Mouse (Mus musculus) Patski (cell line): ENCODE data around the gene Dynlt1a. TPM values are rescaled to one million over a fixed set of nuclear protein-coding genes. Genes with fewer than 3 reads are reported as not detected.
"Not testable (repeated sequence)": the region's sequence is repeated elsewhere in the genome, so short reads cannot be mapped to it uniquely, and the experiment has no call there.

Experiments used
- ATAC-seq: fragments of 100-300 bp; one replicate; pipeline ENCODE4 v1.8.0; 2021
- CTCF ChIA-PET: fragments of 350-600 bp; sonication (Branson Sonifier 250); formaldehyde crosslinking; loops from one replicate; lab custom pipeline; 2022; ENCODE audit warnings: inconsistent platforms; lab: Charles Lee
- POLR2A ChIA-PET: fragments of 350-600 bp; sonication (Branson Sonifier 250); formaldehyde crosslinking; loops from one replicate; lab custom pipeline; 2022; ENCODE audit warnings: antibody characterized with exemption, inconsistent platforms; lab: Charles Lee
- DNase-seq: peaks from one replicate; pipeline ENCODE4 v3.0.0-alpha.2; 2011; ENCODE audit warnings: low read depth, low spot score
- H3K27me3 ChIP-seq: fragments of 371-371 bp; one replicate; pipeline ENCODE4 v1.5.1; 2021
- in situ Hi-C: fragments of 300-500 bp; cut with MboI; formaldehyde crosslinking; loops from 3 replicates; pipeline ENCODE4 v1.11.1; 2018; ENCODE audit warnings: low pct_unique_long_range_greater_than_20kb, mixed read lengths
- polyA plus RNA-seq: library from polyadenylated mRNA; unstranded; gene quantifications from one replicate; pipeline ENCODE4 v1.2.3, GENCODE M21; 2021

Gene Dynlt1a
- polyA plus RNA-seq: 5.7 TPM

DNA sequence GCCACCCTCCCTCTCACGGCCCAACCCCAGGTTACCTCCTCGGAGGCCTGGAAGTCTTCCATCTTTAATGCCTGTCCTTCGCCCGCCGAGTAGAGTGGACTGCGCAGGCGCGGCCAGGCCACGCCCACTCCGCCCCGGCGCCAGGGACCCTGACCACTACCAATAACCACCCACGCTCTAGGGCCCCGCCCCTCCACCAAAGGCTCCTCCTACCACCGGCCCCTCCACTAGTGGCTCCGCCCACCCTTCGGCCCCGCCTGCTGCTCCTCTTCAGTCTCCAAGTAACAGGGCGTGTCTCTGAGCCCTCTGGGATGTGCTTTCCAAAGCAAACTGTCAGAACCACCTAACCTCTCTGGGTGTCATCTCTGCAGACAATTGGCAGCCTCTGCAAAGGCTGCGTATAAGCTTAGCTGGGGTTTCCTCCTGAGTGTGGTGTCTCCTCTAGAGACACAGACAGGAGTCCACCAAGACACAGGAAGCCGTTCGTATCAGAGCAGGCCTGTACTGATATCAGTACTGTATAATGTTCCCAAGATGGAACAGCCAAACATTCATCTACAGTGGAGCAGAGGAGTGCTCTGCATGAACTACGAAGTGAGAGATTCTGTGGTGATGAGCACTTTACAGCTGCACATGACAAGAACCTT lies at the start of gene Dynlt1a:
Gene Dynlt1a, minus strand, starts transcription at position 162 of the 647 bp plus-strand sequence.
- CTCF ChIA-PET, POLR2A ChIA-PET, H3K27me3 ChIP-seq, in situ Hi-C loops: not testable (repeated sequence)
- ATAC-seq: peak; percentile 88
- peak; percentile 38 for DNase-seq

DNA sequence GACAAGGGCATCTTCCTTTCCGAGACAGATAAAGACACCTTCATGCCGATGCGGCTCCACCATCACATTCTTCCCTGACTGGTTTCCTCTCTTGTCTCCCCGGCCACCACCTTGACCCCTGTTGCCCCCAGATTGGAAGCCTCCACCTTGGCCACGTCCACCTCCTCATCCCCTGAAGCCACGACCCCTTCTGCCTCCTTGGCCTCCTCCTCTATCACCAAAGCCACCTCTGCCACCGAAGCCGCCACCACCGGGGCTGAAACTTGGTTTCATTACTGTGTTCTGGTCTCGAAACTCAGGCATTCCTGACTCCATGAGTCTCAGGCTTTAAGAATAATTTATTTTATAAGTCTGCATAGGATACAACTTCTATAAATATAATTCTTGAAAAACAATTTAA lies 38.0 kb upstream of the Dynlt1a start:
- ATAC-seq, POLR2A ChIA-PET, H3K27me3 ChIP-seq, DNase-seq, CTCF ChIA-PET: not testable (repeated sequence)
- in situ Hi-C loops: loop anchor here (25.0 kb wide), 1 partner anchor 143 kb away; no protein-coding TSS in a partner anchor

DNA sequence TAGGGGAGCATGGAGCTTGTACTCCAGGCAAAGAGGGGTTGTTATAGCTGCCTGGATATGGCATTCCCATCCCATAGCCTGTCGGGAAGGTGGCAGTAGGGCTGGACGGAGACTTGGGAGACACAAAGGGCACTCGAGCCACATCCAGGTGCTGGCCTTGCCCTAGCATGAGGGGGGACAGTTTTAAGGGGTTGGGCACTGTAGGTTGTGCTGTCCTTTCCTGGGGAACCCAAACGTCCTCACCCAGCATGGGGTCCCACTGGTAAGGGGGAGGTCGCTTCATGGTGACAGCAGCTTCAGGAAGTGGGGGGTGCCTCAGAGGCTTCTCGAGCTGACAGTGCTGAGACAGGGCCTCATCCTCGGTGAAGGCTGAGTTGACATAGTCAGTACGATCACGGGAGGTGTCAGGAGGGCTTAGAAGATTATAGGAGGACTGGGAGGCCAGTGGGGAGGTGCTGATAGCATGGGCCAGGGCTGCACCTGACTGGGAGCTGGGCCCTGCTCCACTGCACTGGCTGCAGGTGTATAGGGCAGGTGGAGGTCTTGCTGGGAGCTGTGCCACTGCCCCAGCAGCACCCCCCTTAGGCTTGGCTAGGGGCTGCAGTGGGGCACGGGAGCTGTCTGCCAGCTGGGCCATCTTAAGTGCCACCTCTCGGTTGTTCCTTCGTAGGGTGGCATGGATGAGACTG lies 25.4 kb upstream of the Dynlt1a start:
- CTCF ChIA-PET, H3K27me3 ChIP-seq, ATAC-seq, DNase-seq, in situ Hi-C loops, POLR2A ChIA-PET: not testable (repeated sequence)

DNA sequence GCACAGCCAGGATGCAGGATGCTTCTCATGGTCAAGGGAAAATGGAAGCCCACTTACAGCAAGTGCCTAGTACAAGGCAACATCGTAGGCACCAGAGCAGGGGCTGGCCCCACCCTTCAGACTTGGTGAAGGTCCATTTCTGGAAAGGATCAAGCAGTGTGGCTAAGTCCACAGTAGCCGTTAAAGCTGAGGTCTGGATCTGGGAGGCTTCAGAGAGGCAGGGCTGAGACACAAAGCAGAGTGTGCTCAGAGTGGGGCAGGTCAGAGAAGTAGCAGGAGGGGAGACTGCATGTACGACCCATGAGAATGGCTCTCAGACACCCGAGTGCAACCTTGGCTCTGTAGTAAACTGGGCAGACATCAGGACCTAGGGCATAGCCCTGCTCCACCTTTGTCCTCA lies 11.7 kb upstream of the Dynlt1a start:
- CTCF ChIA-PET, POLR2A ChIA-PET, in situ Hi-C loops, DNase-seq, H3K27me3 ChIP-seq, ATAC-seq: not testable (repeated sequence)

DNA sequence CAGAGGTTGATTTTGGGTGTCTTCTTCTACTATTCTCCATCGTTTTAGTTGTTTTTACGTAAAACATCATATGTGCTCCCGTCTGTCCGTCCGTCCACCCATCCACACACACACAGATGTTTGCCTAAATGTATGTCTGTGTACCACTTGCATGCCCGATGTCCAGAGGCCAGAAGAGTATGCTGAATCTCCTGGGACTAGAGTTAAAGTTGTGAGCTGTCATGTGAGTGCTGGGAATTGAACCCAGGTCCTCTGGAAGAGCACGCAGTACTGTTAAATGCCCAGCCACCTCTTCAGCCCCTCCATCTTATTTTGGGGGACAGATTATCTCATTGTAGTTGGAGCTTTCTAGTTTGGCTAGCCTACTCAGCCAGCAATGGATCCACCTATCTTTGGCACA lies 10.3 kb upstream of the Dynlt1a start:
- in situ Hi-C loops, DNase-seq, ATAC-seq, H3K27me3 ChIP-seq, POLR2A ChIA-PET, CTCF ChIA-PET: not testable (repeated sequence)

DNA sequence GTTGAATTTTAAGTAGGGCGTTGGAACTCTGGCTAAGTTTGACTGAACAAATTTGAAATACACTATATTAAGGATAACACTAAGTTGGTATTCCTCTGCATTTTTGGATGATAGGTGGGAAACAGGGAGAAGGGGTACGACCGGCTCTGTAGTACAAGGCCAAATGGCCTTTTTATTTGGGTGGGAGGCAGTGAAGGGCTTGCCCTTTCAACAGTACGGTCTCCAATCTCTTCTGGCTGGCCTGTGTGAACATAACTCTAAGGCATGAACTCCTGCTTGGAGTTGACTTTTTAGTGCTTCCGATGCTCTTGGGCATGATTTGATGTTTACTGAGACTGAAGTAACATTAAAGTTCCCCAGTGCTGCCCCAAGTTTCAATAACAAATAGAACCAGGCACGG lies 8.2 kb upstream of the Dynlt1a start:
- CTCF ChIA-PET, in situ Hi-C loops, ATAC-seq, H3K27me3 ChIP-seq, DNase-seq, POLR2A ChIA-PET: not testable (repeated sequence)

DNA sequence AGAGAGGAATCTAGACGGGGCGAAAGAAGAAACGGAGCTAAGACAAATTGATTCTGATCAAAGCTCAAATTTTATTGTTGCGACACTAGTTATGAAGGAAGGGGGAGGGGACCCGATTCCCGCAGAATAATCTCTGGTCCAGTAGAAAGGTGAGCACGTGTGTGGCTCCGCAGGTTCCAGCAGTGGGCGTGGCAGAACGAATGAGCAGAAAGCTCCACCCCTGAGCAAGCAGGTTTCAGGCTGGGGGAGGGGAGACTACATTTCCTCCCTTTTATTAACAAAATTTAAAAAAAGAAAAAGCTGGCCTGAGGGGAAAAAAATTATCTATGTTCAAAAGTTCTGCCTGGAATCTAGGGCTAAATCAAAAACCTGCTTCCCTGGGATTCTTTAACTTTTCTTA lies 7.7 kb upstream of the Dynlt1a start:
- POLR2A ChIA-PET, DNase-seq, ATAC-seq, H3K27me3 ChIP-seq, in situ Hi-C loops, CTCF ChIA-PET: not testable (repeated sequence)

DNA sequence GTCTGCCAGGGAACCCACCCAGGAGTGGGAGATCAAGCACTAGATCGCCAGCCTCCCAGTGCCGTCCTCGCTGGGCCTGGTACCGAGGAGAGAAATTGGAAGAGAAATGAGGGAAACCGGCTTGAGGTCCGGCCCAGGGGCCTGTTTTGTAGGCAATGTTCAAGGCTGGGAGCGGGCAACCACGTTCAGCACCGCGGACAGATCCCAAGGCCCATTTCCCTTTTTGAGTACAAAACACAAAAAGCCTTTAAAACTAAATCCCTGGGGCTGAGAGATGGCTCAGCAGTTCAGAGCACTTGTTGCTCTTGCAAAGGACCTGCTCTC lies 4.4 kb upstream of the Dynlt1a start:
- H3K27me3 ChIP-seq, in situ Hi-C loops, DNase-seq, CTCF ChIA-PET, POLR2A ChIA-PET: not testable (repeated sequence)
- peak; percentile 12 for ATAC-seq

DNA sequence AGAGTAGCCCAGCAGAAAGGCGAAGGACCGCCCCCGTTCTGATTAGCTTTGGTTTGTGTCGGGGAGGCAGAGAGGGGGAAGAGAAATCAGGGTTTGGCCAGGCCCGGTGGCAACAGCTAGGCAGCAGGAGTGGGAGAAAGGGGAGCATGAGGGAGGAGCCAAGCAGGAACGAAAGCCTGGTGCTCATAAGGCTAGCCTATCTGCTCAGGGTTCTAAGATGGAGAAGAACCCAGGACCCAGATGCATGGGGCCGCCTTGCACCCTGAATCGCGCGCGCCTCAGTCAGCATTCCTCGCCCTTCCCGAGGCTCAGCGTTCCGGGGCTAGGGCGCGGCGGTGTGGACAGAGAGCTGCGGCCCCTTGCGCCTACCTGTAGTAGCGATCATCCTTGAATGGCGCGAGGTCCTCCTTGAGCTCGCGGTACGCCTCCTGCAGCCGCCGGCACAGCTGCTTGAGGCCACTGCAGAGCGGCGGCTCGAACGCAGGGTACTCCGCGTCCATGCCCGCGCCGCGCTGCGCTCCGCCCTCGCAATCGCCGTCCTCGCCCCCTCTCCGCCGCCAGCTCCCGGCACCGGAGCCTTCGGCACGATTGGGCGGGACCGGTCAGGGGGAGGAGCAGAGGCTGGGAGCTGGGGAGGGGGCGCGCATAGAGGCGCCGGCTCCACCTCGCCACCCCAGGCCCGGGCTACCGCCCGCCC lies 3.9 kb upstream of the Dynlt1a start:
- in situ Hi-C loops, POLR2A ChIA-PET, CTCF ChIA-PET, DNase-seq, H3K27me3 ChIP-seq, ATAC-seq: not testable (repeated sequence)

DNA sequence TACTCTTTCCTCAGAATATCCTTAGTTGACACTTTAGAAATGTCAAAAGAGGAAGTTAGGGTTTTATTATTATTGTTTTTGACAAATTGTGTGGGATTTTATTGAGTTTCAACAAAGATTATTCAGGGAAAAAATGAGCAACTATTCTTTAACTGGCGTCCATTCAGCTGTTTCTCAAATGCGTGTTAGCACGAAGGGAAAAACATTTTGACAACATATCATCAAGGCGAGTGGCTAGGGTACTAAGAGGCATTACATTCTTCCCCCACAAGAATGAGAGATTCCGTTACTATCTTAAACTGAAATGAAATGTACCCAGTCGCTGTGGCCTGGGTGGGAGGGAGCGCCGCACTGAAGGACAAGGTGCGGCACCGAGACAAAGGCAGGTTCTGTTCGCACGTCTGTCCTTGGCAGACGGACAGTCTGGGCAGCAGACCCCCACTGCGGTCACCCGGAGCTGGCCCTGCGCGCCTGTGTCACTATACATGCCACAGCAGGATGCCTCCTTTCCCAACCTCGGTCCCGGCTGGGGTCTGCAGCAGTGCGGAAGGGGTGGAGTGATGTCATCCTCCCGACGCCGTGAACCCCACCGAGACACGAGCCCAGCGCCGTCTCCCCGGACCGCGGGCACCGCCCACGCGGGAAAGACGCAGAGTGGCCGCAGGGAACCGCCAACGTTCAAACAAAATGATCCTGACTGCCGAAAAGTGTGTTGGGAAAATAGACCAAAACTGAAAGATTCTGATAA lies 747 bp downstream of the Dynlt1a start:
- POLR2A ChIA-PET, DNase-seq, H3K27me3 ChIP-seq, CTCF ChIA-PET, in situ Hi-C loops: not testable (repeated sequence)
- ATAC-seq: peak; percentile 40

DNA sequence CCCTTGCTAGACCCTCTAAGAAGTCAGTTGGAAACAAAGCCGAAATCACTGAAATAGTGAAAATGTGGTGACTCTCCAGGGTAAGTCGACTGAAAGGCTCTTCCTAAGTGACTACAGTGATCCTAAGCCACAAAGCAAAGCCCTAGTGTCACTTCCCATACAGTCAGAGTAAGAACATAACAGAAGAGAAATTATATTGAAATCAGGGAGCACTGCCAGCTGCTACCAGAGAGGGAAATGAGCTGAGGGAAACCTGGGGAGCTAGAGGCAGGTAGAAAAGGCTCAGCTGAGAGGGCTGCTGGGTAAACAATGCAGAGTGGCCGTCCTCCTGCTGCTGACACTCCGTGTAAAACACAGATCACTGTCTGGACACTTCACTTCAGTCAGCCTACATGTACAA lies 1.6 kb downstream of the Dynlt1a start:
- CTCF ChIA-PET, H3K27me3 ChIP-seq, POLR2A ChIA-PET, in situ Hi-C loops, DNase-seq, ATAC-seq: not testable (repeated sequence)

DNA sequence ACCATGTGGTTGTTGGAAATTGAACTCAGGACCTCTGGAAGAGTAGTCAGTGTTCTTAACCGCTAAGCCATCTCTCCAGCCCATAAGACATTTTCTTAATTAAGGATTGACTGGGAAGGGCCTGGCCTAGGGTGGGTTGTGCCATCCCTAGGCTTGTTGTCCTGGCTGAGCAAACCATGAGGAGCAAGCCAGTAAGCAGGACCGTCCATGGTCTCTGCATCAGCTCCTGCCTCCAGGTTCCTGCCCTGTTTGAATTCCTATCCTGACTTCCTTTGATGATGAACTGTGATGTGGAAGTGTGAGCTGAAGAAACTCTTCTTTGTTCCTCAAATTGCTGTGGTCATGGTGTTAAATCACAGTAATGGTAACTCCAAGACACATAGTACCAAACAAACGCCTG lies 2.8 kb downstream of the Dynlt1a start:
- in situ Hi-C loops, ATAC-seq, CTCF ChIA-PET, POLR2A ChIA-PET, H3K27me3 ChIP-seq, DNase-seq: not testable (repeated sequence)

DNA sequence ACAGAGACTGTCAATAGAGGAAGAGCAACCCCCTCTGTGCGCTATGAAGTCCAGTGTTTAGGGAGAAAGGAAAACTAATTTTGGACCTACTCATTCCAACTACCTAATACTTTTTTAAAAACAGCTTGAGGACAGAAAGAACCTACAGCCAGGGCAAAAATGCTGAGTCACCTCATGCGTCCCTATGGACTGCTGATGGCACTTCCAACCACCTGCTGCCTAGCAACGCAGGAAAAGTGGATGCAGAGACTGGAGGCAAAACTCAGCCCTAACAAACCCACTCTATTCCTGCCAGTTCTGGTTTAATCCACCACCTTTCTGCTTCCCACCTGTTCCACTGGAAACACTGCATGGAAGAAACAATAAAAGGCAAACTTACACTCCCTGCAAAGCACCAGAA lies 4.5 kb downstream of the Dynlt1a start:
- ATAC-seq, POLR2A ChIA-PET, in situ Hi-C loops, DNase-seq, H3K27me3 ChIP-seq, CTCF ChIA-PET: not testable (repeated sequence)

DNA sequence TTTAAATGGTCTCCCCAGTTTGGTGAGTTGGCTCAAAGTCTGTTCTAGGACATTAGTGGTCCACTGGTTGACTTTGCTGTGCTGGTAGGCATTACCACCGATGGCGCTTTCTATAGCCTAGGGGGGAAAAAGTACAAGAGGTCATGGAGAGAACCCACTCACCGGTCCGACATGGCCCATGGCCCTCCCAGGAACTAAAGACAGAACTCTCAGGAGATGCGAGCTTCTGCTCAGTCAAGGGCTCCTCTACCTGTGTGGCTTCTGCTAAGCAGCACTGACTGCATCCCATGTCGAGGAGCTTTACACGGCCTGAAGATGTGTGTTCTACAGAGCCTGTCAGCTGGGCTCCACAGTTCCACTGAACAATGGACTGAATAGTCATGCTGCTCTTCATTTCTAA lies 5.6 kb downstream of the Dynlt1a start:
- CTCF ChIA-PET, ATAC-seq, POLR2A ChIA-PET, in situ Hi-C loops, H3K27me3 ChIP-seq, DNase-seq: not testable (repeated sequence)

DNA sequence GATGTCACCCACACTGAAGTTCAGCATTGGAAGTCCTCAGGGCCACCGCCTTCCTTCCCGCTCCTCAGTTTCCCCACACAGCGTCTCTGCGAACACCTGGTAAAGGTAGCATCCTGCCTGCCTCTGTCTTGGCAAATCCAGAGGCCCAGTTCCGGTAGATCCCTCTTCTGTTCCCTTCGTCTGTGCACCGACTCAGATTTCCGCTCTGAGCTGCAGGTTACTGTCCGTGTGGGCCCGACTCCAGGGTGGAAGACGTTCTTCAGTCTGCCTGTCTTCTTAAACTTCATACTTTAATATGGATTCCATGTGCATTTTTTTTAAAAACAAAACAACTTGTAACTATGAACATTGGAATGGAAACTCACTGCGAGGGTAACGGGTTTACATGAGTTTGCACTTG lies 10.8 kb downstream of the Dynlt1a start:
- POLR2A ChIA-PET, ATAC-seq, DNase-seq, CTCF ChIA-PET, in situ Hi-C loops, H3K27me3 ChIP-seq: not testable (repeated sequence)
